Mouse (Mus musculus) heart, embryonic 15.5 days (tissue): ENCODE data around the gene Cisd1. TPM values are rescaled to one million over a fixed set of nuclear protein-coding genes. Genes with fewer than 3 reads are reported as not detected.

Experiments used
- ATAC-seq: fragments of 200-750 bp; cut with Nextera tagmentation; replicated peaks from 2 replicates; pipeline ENCODE4 v1.8.0; 2017; ENCODE audit warnings: low read depth, moderate TSS enrichment; ENCODE audit not compliant: insufficient number of reproducible peaks, insufficient read depth, low FRiP score
- H3K27ac ChIP-seq: fragments of 300-500 bp; sonication (generic); 2 replicates; pipeline ENCODE4 v1.5.1; 2015; ENCODE audit warnings: mild to moderate bottlenecking, inconsistent platforms
- H3K27me3 ChIP-seq: fragments of 300-500 bp; sonication (generic); 2 replicates; pipeline ENCODE4 v1.6.1; 2015; ENCODE audit warnings: inconsistent platforms
- H3K36me3 ChIP-seq: fragments of 300-500 bp; sonication (generic); 2 replicates; pipeline ENCODE4 v1.6.1; 2015; ENCODE audit warnings: mild to moderate bottlenecking, inconsistent platforms
- H3K4me1 ChIP-seq: fragments of 300-500 bp; sonication (generic); replicated peaks from 2 replicates; pipeline ENCODE4 v1.6.1; 2015; ENCODE audit warnings: inconsistent platforms
- H3K4me2 ChIP-seq: fragments of 300-500 bp; sonication (generic); 2 replicates; pipeline ENCODE4 v1.6.1; 2015; ENCODE audit warnings: inconsistent platforms, mild to moderate bottlenecking, moderate library complexity
- H3K4me3 ChIP-seq: fragments of 300-500 bp; sonication (generic); 2 replicates; pipeline ENCODE4 v1.5.1; 2015; ENCODE audit warnings: mild to moderate bottlenecking, inconsistent platforms
- H3K9ac ChIP-seq: fragments of 300-500 bp; sonication (generic); 2 replicates; pipeline ENCODE4 v1.6.1; 2015; ENCODE audit warnings: mild to moderate bottlenecking, inconsistent platforms
- H3K9me3 ChIP-seq: fragments of 300-500 bp; sonication (generic); replicated peaks from 2 replicates; pipeline ENCODE4 v1.6.1; 2016; ENCODE audit warnings: inconsistent platforms
- WGBS: fragments of 180-500 bp; shearing (Covaris S2); methylation state at CpG from one replicate; pipeline ENCODE4 v1.1.7; 2015; ENCODE audit warnings: mixed read lengths; 5-methylcytosine and 5-hydroxymethylcytosine counted together
- polyA plus RNA-seq: library from polyadenylated mRNA; unstranded; fragments of >200 nt; fragmentation: Nextera tagmentation; extraction: Ambion mirVana; gene quantifications from 2 replicates; pipeline ENCODE4 v1.2.1, GENCODE M21; 2015

The Cisd1 gene
- polyA plus RNA-seq, 1 experiment from 2014 or later = 214 TPM

GRCm38 (mm10) chr10:71323669-71324068, 21.1 kb downstream of the Cisd1 start:
- Histone ChIP-seq H3K4me2 (no peak overlapping the region), H3K27ac (no peak overlapping the region), H3K36me3 (no peaks in the 10 kb centered on the region), H3K9ac (no peak overlapping the region), H3K4me1 (no peaks in the 10 kb centered on the region), H3K27me3 (no peaks in the 10 kb centered on the region), H3K4me3 (no peak overlapping the region), H3K9me3 (no peaks in the 10 kb centered on the region)
- no peak for ATAC-seq
- 75% methylated on average over 8 of the region's 8 CpGs for WGBS

DNA sequence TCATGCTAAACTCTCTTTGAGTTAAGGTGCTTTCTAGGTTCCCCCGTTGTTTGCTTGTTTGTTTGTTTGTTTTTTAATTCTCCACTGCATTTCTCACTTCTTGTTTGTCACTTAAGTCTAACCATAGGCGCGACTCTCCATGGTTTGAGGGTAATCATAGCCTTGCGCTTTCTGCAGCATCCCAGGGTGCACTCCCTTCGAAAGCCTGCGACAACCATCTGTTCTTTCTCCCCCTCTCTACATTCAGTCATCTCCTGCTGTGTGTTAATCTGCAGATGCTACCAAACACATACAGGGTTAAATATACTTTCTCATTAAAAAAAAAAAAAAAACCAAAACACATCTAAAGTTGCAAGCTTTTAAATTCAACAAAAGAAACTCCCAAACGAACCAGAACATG, 28.3 kb downstream of the Cisd1 start:
- Histone ChIP-seq H3K9ac (no peak overlapping the region), H3K27ac (no peak overlapping the region), H3K27me3 (no peaks in the 10 kb centered on the region), H3K4me3 (no peak overlapping the region), H3K36me3 (no peaks in the 10 kb centered on the region), H3K4me1 (no peaks in the 10 kb centered on the region), H3K9me3 (no peaks in the 10 kb centered on the region), H3K4me2 (no peak overlapping the region)
- whole genome bisulfite sequencing = 57% methylated on average over 7 of the region's 7 CpGs
- no peak for ATAC-seq

- 63% methylated on average over 11 of the region's 11 CpGs for WGBS
- no peaks in the 10 kb centered on the region for H3K9me3 ChIP-seq
- H3K27ac ChIP-seq = no peak overlapping the region
- no peak overlapping the region for H3K9ac ChIP-seq
- ATAC-seq = no peak
- H3K4me2 ChIP-seq = no peak overlapping the region
- no peaks in the 10 kb centered on the region for H3K4me1 ChIP-seq
- no peaks in the 10 kb centered on the region for H3K27me3 ChIP-seq
- H3K36me3 ChIP-seq = no peaks in the 10 kb centered on the region
- H3K4me3 ChIP-seq = no peak overlapping the region
Observed at GRCm38 (mm10) chr10:71316056-71316455, 28.7 kb downstream of the Cisd1 start.

GRCm38 (mm10) chr10:71314596-71314995, 30.2 kb downstream of the Cisd1 start:
- Histone ChIP-seq H3K27me3 (no peaks in the 10 kb centered on the region), H3K4me3 (no peak overlapping the region), H3K4me1 (no peaks in the 10 kb centered on the region), H3K9ac (no peak overlapping the region), H3K36me3 (no peaks in the 10 kb centered on the region), H3K9me3 (no peaks in the 10 kb centered on the region), H3K4me2 (no peak overlapping the region), H3K27ac (no peak overlapping the region)
- WGBS = 70% methylated on average over 3 of the region's 3 CpGs
- no peak for ATAC-seq

- Histone ChIP-seq H3K4me1 (0 out of 2 replicates have a peak, but pooled peaks cover 3% of the 10 kb centered on the region), H3K4me3 (no peak overlapping the region), H3K27me3 (0 out of 2 replicates have a peak, but pooled peaks cover 2% of the 10 kb centered on the region), H3K36me3 (no peaks in the 10 kb centered on the region), H3K4me2 (no peak overlapping the region), H3K9ac (no peak overlapping the region), H3K27ac (no peak overlapping the region), H3K9me3 (no peaks in the 10 kb centered on the region)
- WGBS = 58% methylated on average over 3 of the region's 3 CpGs
- ATAC-seq = no peak
Observed at GRCm38 (mm10) chr10:71310288-71310687, 34.5 kb downstream of the Cisd1 start.

DNA sequence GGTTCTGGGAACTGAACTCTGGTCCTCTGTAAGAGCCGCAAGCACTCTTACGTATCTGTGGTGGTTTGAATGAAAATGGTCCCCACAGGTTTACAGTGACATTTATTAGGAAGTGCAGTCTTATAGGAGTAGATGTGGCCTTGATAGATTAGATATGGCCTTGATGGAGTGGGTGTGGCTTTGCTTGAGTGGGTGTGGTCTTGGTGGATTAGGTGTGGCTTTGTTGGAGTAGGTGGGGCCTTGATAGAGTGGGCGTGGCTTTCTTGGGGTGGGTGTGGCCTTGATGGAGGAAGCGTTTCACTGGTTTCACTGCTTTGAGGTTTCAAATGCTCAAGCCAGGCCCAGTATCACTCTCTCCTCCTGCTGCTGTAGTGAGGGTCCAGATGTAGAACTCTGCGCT, 36.6 kb downstream of the Cisd1 start:
- no peak for ATAC-seq
- no peaks in the 10 kb centered on the region for H3K9me3 ChIP-seq
- no peak overlapping the region for H3K27ac ChIP-seq
- H3K27me3 ChIP-seq = 0 out of 2 replicates have a peak, but pooled peaks cover 3% of the 10 kb centered on the region
- H3K9ac ChIP-seq = no peak overlapping the region
- 85% methylated on average over 5 of the region's 5 CpGs for WGBS
- no peak overlapping the region for H3K4me2 ChIP-seq
- H3K4me1 ChIP-seq = 0 out of 2 replicates have a peak, but pooled peaks cover 3% of the 10 kb centered on the region
- no peak overlapping the region for H3K4me3 ChIP-seq
- H3K36me3 ChIP-seq = no peaks in the 10 kb centered on the region

GRCm38 (mm10) chr10:71306759-71307158, 38.0 kb downstream of the Cisd1 start:
- Histone ChIP-seq H3K27ac (no peak overlapping the region), H3K4me1 (0 out of 2 replicates have a peak, but pooled peaks cover 3% of the 10 kb centered on the region), H3K4me2 (peak overlapping the region; percentile 57), H3K9ac (no peak overlapping the region), H3K9me3 (no peaks in the 10 kb centered on the region), H3K4me3 (no peak overlapping the region), H3K36me3 (no peaks in the 10 kb centered on the region), H3K27me3 (0 out of 2 replicates have a peak, but pooled peaks cover 3% of the 10 kb centered on the region)
- no peak for ATAC-seq
- WGBS = 61% methylated on average over 6 of the region's 6 CpGs

DNA sequence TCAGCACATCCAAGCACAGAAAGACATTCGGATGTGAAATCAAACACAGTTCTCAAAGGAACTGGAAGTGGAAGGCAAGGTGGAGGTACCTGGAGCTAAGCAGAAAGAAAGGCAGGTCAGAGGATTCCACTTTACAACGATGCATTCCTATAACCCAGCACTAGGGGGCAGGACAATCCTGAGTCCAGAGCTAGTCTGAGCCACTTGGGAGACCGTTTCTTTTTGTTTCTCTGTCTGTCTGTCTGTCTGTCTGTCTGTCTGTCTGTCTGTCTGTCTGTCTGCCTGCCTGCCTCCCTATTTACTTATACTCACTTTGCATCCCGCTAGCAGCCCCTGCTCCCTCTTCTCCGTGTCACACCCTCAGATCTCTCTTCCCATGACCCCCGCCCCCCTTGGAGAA, 38.6 kb downstream of the Cisd1 start:
- ATAC-seq = no peak
- H3K9ac ChIP-seq = no peak overlapping the region
- H3K9me3 ChIP-seq = no peaks in the 10 kb centered on the region
- H3K36me3 ChIP-seq = no peaks in the 10 kb centered on the region
- H3K4me2 ChIP-seq = peak overlapping the region; percentile 57
- WGBS = 14% methylated on average over 6 of the region's 6 CpGs
- peak overlapping the region; percentile 32 for H3K4me3 ChIP-seq
- H3K27me3 ChIP-seq = 0 out of 2 replicates have a peak, but pooled peaks cover 3% of the 10 kb centered on the region
- 0 out of 2 replicates have a peak, but pooled peaks cover 3% of the 10 kb centered on the region for H3K4me1 ChIP-seq
- H3K27ac ChIP-seq = no peak overlapping the region

DNA sequence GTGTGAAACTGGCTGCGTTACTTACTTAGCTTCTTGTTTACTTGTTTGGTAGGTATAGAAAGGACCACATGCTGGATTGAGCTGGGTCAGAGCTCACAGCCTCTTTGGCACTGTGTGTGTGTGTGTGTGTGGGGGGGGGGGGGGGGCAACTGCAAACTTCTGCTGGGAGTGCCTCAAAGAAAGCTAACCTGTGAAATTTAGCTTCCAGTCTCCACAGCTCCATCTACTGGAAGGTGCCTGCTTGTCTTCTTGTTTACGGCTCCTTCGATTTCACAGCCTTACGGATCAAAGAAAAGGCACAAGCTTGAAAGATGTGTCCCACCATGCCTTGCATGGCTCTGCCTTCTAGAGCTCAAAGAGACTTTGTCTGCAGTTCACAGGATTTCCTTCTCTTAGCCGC, 42.3 kb downstream of the Cisd1 start:
- no peak for ATAC-seq
- H3K27me3 ChIP-seq = 0 out of 2 replicates have a peak, but pooled peaks cover 3% of the 10 kb centered on the region
- no peak overlapping the region for H3K4me3 ChIP-seq
- H3K4me1 ChIP-seq = 0 out of 2 replicates have a peak, but pooled peaks cover 3% of the 10 kb centered on the region
- H3K9me3 ChIP-seq = no peaks in the 10 kb centered on the region
- no peak overlapping the region for H3K9ac ChIP-seq
- 0 out of 2 replicates have a peak overlapping the region, but pooled peaks have one; percentile 19 for H3K4me2 ChIP-seq
- WGBS = 26% methylated on average over 5 of the region's 5 CpGs
- no peaks in the 10 kb centered on the region for H3K36me3 ChIP-seq
- H3K27ac ChIP-seq = no peak overlapping the region

- H3K36me3 ChIP-seq = no peaks in the 10 kb centered on the region
- no peaks in the 10 kb centered on the region for H3K4me1 ChIP-seq
- no peak for ATAC-seq
- no peaks in the 10 kb centered on the region for H3K9me3 ChIP-seq
- no peak overlapping the region for H3K9ac ChIP-seq
- 65% methylated on average over 16 of the region's 16 CpGs for WGBS
- H3K27ac ChIP-seq = no peak overlapping the region
- no peaks in the 10 kb centered on the region for H3K27me3 ChIP-seq
- H3K4me3 ChIP-seq = no peak overlapping the region
- no peak overlapping the region for H3K4me2 ChIP-seq
Observed at GRCm38 (mm10) chr10:71300161-71300560, 44.6 kb downstream of the Cisd1 start.

GRCm38 (mm10) chr10:71293245-71293644, 51.5 kb downstream of the Cisd1 start:
- H3K27ac ChIP-seq = no peak overlapping the region
- no peaks in the 10 kb centered on the region for H3K9me3 ChIP-seq
- H3K9ac ChIP-seq = no peak overlapping the region
- no peaks in the 10 kb centered on the region for H3K27me3 ChIP-seq
- no peak overlapping the region for H3K4me2 ChIP-seq
- WGBS = 47% methylated on average over 4 of the region's 4 CpGs
- H3K4me3 ChIP-seq = no peak overlapping the region
- no peaks in the 10 kb centered on the region for H3K36me3 ChIP-seq
- no peaks in the 10 kb centered on the region; the same call in 1 of the 2 replicates for H3K4me1 ChIP-seq
- no peak for ATAC-seq

DNA sequence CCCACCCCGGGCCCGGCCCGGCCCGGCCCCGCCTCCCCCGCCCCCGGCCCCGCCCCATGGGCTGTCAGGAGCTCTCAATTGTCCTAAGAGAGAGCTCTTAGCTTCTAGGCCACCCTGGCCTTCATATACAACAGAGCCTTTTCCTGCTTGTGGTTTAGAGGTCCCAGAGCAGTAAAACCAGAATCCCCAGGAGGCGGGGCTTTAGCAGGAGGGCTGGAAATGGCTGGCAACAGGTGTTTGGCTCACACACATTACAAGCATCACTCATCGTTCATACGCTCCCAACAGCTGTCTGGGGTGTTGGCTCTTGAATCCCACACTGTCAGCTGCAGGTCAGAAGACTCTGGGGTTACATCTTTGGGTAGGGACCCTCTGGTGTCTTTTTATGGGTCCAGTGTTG, 52.5 kb downstream of the Cisd1 start:
- H3K4me2 ChIP-seq = peak overlapping the region; percentile 32
- no peaks in the 10 kb centered on the region; the same call in 1 of the 2 replicates for H3K4me1 ChIP-seq
- no peak for ATAC-seq
- H3K27me3 ChIP-seq = no peaks in the 10 kb centered on the region
- 11% methylated on average over 11 of the region's 11 CpGs for WGBS
- H3K9ac ChIP-seq = no peak overlapping the region
- H3K27ac ChIP-seq = no peak overlapping the region
- H3K36me3 ChIP-seq = no peaks in the 10 kb centered on the region
- no peaks in the 10 kb centered on the region for H3K9me3 ChIP-seq
- no peak overlapping the region for H3K4me3 ChIP-seq
